Mouse (Mus musculus): ENCODE results near the gene Slc34a3. TPM values are rescaled to one million over a fixed set of nuclear protein-coding genes. Genes with fewer than 3 reads are reported as not detected.

Slc34a3 gene
- total RNA-seq, 2 experiments from 2014 or later, result not detected

DNA sequence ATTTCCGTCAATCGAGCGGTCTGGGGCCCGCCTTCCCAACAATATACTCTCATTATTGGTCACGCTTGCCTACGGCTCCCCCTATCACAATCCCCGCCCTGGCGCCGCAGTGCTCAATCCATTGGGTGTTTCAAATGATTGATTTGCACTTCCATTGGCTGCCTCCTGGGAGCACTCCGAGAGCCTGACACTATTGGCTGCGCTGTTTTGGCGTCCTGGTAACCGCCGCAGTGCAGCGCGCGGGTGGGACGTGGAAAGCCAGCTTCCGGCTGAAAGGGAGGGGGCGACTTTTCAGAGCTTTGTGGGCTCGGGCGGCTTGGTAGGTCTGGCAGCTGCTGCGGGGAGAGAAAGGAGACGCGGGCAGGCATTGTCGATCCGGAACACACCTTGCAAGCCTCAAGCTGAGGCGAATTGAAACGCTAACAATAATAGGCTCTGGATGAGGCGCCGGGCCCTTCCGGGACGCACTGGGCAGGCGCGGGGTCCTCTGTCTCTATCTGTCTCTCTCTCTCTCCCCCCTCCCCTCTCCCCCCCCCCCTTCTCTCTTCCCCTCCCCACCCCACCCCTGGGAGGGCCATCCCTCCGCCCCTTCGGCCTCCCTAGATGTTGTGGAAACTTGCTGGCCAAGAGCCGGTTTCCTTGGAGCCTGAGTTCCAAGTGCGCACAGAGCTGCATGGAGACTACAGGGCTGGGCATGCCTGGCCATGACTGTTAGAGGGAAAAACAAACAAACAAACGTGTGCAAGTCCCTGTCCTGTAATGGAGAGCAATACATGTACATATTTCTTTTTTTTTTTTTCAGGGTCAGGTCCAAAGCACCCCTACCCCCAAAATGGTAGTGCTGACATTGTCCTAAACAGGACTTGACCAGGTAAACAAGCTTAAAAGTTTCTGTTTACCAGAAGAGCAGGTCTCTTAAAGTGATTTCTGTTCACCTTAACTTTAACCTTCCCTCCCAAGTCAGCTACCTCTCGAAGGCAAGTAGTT is 9.1 kb downstream of the Slc34a3 start:
- DNase-seq, result peak; percentile 98

DNA sequence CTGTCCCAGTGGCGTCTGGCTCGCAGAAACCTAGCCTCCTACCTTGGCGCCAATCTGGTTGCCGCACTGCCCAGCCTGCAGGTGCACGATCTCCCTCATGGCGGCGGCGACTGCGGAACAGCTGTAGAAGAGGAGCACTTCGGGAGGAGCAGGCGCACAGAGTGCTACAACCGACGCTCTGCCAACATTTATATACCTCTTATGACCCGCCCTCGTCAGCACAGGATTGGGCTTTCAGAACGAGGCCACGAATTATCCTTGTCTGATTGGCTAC is 9.7 kb downstream of the Slc34a3 start, which contains the start of gene Tubb4b:
Gene Tubb4b, minus strand, starts transcription at position 211 of the 274 bp plus-strand sequence.
- DNase-seq, result no peak

DNA sequence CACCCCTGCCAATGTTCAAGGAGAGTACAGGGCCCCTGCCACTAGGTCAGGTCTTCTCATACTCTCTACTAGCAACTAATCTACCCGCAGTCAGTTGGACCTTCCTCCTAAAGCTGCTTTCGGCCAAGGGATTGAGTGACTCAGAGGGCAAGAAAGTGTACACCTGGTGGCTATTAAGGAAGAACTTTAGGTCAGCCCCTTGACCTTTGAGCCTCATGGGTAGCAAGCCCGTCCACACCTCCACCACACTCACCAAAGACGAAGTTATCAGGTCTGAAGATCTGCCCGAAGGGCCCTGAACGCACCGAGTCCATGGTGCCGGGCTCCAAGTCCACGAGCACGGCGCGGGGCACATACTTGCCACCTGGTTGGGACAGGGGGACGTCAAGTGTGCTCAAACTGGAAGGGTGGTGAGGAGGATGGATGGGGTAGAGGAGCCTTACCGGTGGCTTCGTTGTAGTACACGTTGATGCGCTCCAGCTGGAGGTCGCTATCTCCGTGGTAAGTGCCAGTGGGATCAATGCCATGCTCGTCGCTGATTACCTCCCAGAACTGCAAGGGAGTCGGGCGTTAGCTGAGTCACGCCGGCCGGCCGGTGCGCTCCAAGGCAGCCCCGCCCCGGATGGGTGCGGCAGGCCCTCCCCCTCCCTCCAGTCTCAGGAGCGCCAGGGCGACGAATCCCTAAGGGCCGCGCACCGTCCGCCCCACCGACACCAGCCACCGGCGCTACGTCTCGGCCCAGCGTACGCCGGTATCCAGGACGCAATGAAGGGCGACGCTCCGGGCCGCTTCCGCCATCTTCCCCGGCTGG is 10.3 kb downstream of the Slc34a3 start:
- DNase-seq, result peak; percentile 88

DNA sequence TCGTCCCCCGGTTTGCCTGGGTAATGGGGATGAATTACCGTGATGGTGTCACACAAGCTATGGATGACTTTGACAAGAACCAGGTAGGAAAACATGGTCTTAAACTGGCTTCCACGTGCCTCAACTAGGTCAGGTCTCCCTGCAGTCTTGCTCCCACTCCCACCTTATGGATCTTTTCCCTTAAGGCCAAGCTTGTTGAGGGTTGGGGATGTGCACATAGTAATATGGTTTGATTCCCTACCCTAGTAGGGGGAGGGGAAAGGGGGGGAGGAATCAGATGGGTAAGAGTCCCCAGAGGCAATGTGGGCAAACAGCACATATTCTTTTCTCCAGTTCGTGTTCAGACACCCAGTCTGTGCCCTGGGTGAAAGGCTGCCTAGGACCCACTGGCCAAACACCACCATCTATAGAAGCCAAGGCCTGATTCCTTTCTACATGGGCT is 12.8 kb downstream of the Slc34a3 start:
- no peak for DNase-seq

DNA sequence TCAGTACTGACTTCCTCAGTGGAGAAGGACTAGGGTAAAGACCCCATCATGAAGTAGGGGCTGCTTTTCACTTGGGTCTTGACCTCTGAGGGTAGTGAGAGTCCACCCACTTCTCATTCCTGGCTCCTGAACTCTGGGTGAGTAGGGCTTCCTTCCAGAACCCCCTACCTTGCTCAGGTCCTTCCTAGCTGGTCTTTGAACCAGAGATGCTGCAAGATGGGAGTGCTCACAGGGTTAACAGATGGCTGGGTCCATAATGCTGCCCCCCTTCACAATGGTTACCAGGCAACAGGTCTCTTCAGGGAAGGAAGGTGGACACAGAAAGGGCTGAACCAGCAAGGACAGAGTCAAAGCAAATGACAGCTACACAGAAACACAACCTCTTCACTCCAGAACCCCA is 15.7 kb downstream of the Slc34a3 start, which contains the start of gene Fam166a:
Gene Fam166a, plus strand, starts transcription at position 301 of the 400 bp plus-strand sequence.
- DNase-seq, result no peak

DNA sequence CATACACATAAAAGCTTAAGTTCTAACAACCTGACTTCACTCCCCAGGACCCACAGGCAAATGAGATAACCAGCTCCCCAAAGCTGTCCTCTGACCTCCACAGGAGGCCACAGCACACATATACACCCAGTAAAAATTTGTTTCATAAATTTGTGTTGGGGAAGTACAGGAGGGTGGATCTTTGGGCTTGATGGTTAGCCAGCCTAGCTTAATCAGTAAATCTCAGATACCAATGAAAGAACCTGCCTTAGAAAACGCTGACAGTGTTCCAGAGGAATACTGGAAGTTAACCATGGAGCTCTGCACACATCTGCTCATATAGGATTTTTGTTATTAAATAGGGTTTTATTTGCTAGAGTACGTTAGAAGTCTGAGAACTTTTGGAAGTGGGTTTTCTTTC is 16.5 kb downstream of the Slc34a3 start:
- DNase-seq, result no peak

DNA sequence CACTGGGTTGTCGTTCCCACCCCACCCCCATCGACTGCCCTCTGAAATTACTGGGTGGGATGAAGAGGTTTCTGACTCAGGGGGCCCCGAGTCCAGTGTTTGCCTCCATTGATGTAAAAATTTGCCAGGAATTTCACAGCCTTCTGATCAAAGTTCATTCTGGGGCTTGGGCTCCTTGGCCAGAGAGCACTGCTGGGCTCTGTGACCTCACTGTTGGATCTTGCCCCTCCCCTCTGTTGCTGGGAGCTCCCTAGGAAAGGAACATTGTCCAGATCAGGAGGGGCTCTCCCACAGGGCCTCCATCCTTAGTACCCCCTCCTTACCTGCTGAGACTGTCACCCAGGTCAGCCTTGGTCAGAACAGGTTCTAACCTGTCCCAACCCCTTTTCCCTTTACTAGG is 19.7 kb downstream of the Slc34a3 start, which contains the start of gene Stpg3:
Gene Stpg3, minus strand, starts transcription at position 194 of the 400 bp plus-strand sequence.
- no peak for DNase-seq

DNA sequence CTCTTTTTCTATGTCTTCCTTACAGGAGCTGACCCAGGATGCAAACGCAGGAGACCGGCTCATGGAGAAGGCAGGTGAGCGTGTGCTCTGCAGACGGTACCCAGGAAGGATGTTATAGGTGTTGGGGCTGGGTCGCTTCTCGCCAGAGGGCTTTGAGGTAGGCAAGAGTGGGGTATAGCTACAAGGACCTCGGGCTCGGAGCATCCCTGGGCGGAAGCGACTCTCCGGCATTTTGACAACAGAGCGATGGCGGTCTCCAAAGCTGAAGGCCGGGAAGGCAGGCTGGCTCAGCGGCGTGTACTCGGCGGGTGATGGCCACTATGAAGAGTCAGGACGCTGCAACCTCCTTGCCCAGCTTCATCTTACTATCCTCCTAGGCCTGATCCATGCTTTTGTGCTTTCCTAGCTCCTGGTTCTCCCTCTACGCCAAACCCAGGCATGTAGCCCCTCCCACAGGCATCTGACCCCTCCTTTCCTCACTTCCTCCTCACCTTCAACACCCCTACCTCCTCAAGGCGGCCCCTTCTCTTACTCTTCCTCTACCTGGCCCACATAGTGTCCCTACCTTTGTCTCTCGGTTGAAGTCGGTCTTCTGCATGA is 20.8 kb downstream of the Slc34a3 start:
- no peak for DNase-seq

DNA sequence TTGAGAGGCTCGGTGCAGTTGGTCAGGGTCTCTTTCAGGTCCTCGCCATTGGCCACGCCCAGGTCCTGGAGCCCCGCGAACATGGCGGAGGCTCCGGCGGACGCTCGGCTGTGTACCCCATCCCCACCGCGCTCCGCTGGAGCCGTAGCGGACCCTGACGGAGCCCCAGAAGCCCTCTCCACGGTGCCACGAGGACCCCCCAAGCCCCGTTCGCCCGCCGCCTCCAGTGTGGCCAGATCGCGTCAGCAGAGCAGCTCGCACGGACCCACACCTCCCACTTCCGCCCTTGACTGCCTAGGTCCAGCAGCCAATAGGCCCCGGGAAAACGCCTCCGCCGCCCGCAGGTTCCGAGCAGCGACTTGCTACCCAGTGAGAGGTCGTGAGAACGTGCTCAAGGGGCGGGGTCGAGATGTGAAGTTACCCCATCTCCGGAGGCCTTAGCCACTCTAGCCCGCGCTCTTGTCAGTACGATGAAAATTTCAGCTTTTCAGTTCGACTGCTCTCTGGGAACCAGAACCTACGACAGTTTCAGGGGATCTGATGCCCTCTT is 23.0 kb downstream of the Slc34a3 start, which contains the start of gene Nelfb:
Gene Nelfb, minus strand, starts transcription at position 369 of the 550 bp plus-strand sequence.
- DNase-seq, result peak; percentile 94

DNA sequence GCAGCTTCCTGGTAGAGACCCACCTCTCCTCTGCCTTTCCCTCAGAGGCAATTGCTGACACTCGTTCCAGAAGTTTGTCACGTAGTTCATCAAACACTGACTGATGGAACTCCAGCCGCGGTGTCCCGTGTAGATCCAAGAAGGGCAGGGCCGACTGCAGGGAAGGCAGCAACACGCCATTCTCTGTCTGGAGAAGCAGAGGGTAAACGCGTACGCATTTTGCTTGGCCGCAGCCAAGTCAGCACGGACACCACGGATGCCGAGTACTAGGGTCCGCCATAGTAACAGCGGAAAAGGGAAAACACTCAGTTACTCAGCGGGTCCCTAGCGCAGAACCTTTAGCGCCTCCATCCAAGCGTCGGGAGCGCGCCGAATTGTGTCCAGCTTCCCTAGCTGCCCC is 23.5 kb downstream of the Slc34a3 start:
- no peak for DNase-seq

DNA sequence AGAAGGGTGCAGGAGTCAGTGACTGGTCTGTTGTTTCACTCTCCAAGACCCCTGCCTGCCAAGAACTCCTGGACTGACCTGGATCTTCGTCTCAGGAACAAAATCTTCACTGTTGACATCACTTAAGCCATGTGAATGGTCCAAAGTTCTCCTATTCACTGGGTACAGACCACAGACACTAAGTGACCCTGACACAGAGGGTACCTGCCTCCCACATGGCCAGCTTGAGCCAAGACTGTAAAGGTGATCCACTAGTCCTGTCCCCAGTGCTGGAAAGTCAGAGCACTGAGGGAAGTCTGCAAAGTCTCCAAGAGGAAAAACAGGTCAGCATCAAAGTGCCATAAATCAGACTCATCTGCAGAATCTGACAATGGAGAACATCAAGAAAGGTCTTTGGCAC is 26.6 kb downstream of the Slc34a3 start:
- no peak for DNase-seq

DNA sequence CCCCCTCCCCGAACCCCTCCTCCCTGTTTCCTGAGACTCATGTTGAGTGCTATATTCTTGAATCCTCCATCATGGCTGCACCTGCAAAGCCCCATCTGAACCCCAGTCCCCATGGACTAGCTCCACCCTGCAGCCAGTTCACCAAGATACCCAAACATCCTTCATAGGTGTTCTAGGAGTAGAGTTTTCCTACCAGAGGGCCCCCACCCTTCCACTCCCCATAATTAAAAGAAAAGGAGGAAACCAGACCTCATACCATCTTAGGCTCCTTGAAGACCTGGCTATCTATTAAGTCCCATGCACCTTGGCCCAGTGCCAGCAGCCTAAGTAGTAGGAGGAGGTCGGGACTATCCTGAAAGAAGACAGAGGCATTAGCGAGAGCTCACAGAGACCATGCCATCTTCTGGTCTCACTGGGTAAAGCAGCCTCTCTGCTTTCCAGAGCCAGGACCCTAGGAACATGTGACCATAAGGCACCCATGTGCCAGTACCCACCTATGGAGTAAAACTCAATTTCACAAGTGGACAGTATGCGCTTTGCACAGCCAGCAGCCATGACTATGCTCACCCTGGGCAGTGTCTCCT is 30.4 kb downstream of the Slc34a3 start:
- DNase-seq, result peak; percentile 50

DNA sequence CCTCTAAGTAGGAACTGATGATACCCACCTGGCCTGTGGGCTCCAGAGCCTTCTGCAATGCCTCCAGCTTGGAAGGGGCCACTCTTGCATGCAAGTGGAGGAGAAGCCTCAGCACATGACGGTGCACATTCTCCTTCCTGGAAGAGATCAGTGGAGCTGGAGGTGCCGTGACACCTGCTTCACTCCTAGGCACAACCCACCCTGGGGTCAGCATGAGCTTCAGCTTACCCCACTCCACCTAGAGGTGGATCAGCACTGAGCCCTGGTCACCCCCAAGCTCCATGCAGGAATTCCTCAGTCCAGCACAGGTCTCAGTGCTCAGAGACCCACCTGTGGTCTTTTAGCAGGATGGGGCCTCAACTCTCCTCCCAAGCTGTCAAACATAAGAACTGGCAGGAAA is 33.5 kb downstream of the Slc34a3 start:
- DNase-seq, result no peak

DNA sequence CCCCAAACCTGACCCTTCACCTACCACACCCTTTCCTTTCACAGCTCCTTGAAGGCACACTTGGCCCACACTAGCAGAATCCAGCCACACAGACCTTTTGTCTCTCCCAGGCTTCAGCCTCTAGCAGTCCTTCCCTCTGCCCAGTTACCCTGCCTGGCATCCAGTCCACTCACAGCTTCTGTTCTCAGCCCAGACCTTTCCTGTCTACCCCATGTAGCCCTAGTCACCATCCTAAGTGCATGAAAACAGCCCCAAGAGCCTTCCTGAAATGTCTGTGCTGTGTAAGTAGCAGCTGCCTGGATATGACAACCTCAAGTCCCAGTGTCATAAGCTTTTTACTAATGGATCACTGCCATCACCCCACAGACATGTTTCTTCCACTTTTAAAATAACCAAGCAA is 36.2 kb downstream of the Slc34a3 start:
- DNase-seq, result no peak

DNA sequence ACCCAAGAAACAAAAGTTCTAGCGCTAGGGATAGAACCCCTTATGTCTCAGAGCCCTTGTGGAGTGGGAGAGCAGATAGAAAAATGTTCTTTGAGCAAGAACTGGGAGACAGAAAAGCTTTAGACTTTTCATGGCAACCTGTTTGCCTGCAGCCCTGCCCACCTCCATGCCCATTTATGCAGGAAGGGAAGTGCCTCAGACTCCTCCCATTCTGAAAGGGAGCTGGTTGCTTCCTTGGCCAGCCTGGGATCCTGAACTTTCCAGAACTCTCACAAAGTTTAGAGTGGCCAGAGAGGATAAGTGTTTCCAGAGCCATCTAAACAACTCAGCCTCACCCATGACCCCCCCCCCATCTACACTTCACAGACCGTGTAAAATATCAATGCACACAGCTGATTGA is 37.0 kb downstream of the Slc34a3 start:
- no peak for DNase-seq

DNA sequence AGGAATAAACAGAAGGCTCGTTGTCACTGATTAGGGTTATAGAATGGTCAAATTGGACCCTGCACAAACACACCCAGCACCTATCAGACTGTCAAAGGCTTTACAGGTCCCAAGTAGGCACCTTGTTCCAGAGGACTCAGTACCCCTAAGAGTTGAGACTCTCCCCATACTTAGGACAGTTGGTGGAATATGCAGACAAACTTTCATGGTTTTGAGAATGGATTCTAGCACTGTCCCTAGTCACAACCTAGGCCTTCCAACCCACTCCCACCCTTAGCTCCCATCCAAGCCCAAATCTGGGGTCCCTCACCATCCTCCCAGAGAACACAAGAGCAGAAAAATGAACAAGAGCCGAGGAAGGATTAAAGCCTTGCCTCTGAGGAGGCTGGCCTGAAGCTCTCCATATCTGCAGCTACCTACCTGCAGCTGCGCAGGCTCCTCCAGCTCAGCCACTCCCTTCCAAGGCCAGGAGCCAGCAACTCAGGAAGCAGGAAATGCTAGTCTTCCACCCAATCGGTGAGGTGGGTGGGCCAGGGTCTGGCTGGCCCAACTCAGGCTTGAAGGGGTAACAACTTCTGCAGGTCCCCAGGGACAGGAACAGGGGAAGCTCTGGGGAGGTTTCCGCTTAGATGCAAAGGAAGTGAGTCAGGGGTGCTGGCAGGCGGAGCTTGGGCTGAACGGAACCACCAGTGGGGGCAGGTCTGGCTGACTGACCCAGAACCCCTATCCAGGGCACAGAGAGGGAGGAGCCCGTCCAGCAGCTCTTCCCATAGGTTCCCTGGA is 37.8 kb downstream of the Slc34a3 start, which contains the start of gene Tor4a:
Gene Tor4a, minus strand, starts transcription at position 715 of the 783 bp plus-strand sequence.
- peak; percentile 81 for DNase-seq

DNA sequence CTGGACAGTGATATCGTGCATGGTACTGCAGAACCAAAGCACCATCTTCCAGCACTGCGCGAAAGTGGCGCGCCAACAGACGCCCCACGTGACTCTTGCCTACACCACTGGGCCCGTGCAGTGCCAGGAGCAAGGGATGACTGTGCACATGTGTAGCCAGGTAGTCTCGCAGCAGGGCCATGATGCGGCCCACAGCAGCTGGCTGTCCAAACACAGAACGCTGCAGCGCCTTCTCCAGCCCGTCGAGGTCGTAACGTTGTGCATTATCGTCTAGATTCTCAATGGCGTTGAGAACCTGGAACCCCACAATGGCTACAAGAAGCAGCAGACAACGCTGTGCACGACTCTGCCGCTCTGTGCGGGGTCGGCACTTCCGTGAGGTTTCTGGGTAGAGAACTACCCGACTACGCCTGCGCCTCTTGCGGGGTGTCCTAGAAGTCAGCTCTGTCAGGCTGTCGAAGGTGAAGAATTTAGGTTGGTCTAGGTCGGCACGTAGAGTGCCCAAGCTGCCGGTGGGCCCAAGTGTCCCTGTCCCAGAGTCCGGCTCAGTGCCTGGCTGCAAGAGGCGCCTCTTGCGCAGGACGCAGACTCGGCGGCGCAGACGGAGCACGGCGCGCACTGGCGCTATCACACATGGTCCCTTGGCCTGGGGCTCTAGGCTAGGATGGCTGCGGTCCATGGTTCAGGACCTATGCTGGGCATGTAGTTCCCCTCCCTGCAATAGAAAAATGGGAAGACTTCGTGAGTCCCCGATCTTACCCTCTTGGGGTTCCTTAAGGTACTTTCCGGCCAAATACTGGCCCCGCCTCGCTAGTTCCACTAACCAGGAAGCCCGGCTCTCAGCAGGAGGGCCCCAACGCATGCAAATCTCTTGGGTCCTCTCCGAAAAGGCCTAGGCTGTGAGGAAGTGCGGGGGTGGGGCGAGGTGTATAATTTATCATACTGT is 38.7 kb downstream of the Slc34a3 start:
- DNase-seq, result peak; percentile 60

DNA sequence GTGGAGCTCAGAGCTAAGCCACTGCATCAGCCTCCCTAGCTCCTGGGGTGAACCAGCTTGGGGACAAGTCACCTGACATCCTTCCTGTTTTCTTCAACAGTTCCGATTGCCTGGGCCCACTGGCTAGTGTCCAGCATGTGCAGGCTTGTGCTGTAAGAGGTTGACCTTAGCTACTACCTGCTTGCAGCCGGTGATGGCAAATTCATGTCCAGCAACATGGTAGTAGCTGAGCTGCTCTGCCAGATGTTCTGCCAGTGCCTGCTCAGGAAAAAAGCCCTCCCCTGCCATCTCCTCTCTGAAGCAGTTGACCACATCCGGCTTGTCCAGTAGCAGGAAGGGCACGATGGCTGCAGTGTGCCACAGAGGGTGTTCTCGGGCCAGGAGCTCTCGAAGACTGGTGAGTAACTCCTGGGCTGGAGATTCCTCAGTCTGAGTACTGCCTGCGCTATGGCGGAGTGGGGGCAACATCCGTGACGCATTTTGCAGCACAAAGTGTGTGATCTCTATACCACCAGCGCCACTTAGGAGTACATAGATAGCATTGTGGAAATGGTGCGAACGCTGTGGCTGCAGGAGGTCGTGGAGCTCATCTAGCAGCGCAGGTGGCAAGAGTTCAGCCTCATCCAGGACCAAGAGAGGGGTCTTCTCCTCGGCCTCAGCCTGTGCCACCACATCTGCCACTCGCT is 39.5 kb downstream of the Slc34a3 start:
- DNase-seq, result no peak

DNA sequence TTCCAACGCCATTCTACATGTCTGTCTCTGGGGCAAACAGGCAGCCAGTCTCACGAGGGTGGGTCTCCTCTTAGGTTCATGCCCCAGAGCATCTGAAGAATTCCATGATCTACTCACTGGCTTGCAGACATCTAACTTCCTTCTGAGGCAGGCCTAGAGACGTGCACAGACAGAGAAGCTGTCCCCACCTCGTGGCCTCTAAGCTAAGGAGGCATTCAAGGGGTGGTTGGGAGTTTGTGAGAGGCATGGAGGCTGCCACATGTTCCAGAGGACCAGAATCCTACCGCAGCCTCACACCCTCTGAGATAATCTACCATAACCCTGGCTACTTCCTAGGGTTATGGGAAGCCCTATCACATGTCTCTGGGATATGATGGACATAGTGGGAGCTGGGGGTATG is 40.2 kb downstream of the Slc34a3 start:
- DNase-seq, result no peak

Measured in heart, postnatal 4 days (tissue).